Mouse (Mus musculus): ENCODE results near the gene Gm17728. TPM values are rescaled to one million over a fixed set of nuclear protein-coding genes. Genes with fewer than 3 reads are reported as not detected.

The Gm17728 gene
- polyA plus RNA-seq, 1 experiment from 2014 or later = not detected

Other genes with a start within 250 kb of the Gm17728 start
- gene Pabpc6, start 247.7 kb downstream of the Gm17728 start, polyA plus RNA-seq (2015; fragmentation: Nextera tagmentation; extraction: Ambion mirVana) = not detected in 2 replicates